Comparison of ENCODE assay signal across 8 mouse cellular contexts in the genomic region with DNA sequence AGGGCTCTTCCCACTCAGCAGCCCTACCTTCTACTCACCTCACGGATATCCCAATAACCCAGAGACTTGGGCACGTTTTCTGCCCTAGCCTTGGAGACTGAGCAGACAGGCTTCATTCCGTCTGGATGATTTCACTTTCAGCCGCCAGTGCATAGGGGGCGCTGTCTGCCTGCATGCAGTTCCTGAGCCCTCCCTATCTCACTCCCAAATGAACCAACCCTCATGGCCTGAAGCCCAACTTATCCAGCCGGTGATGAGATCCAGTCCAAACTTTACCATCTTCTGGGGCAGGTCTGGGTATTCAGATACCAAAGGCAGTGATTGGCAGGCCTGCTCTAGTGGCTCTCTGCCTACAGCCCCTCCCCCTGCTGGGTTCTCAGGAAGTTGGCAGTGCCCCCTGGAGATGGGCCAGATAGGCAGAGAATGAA. TPM values are rescaled to one million over a fixed set of nuclear protein-coding genes. Genes with fewer than 3 reads are reported as not detected.
DNase-seq lines count a peak whose midpoint lies in the region; ATAC-seq and TF ChIP-seq lines count a peak whose summit lies in the region.

No protein-coding gene starts in this region.

- H3K27me3 ChIP-seq in spleen, adult 2 months (ENCODE audit: control insufficient read depth, insufficient read depth, low read length), result no peaks in the 10 kb centered on the region
- peaks cover 2% of the 10 kb centered on the region; the same call in 1 of the 2 replicates for H3K27me3 ChIP-seq in liver, embryonic 12.5 days (replicated peaks)

- no peak overlapping the region for H3K27ac ChIP-seq in spleen, adult 2 months (ENCODE audit: insufficient read depth, low read length)
- H3K27ac ChIP-seq in liver, embryonic 12.5 days, result no peak overlapping the region

- H3K9me3 ChIP-seq in liver, embryonic 12.5 days (replicated peaks), result no peaks in the 10 kb centered on the region

- H3K4me1 ChIP-seq in spleen, adult 2 months (ENCODE audit: control insufficient read depth, insufficient read depth, insufficient read length), result no peaks in the 10 kb centered on the region
- 0 out of 2 replicates have a peak, but pooled peaks cover 5% of the 10 kb centered on the region for H3K4me1 ChIP-seq in liver, embryonic 12.5 days

- WGBS in spleen, adult 2 months, result 34% methylated on average over 6 of the region's 6 CpGs
- WGBS in liver, embryonic 12.5 days (ENCODE audit: insufficient replicate concordance), result 15% methylated on average over 6 of the region's 6 CpGs

- peak; percentile 33; the same call in 1 of the 2 replicates for TF ChIP-seq CTCF in spleen, adult 2 months (IDR thresholded peaks at IDR 0.05; ENCODE audit: extremely low read depth, insufficient read depth, insufficient read length, insufficient replicate concordance)

- TF ChIP-seq POLR2A in spleen, adult 2 months (IDR thresholded peaks at IDR 0.05; ENCODE audit: low read depth, low read length), result no peak

- no peaks in the 10 kb centered on the region for H3K36me3 ChIP-seq in spleen, adult 2 months (ENCODE audit: control insufficient read depth, insufficient read depth, low read length)
- H3K36me3 ChIP-seq in liver, embryonic 12.5 days, result no peaks in the 10 kb centered on the region

- no peak overlapping the region for H3K4me3 ChIP-seq in spleen, adult 2 months (ENCODE audit: extremely low read depth, insufficient read depth, insufficient read length)
- no peak overlapping the region for H3K4me3 ChIP-seq in liver, embryonic 12.5 days

- peak in 1 of 2 experiments; percentile 10 for DNase-seq in spleen, adult 2 months (ENCODE audit: low read depth in 1 of 2, low spot score in 2 of 2)
- no peak for DNase-seq in spleen, adult 12 weeks (ENCODE audit: low spot score)
- DNase-seq in cerebellum, postnatal 36 days, result peak; percentile 40 to 54
- DNase-seq in gastrocnemius, postnatal 4 days (ENCODE audit: low spot score in 2 of 2), result peak; percentile 43 to 77
- DNase-seq in kidney, adult 8-10 months, result peak; percentile 75 to 76
- peak; percentile 19 to 21 for DNase-seq in natural killer cell, adult 2 months (ENCODE audit: low spot score in 2 of 2)
- DNase-seq in thymus, postnatal 0 days (ENCODE audit: low spot score), result peak; percentile 26

- ATAC-seq in liver, embryonic 12.5 days, result 0 out of 2 replicates have a peak, but pooled peaks have one; percentile 37

- no peak overlapping the region for H3K4me2 ChIP-seq in liver, embryonic 12.5 days

- no peak overlapping the region for H3K9ac ChIP-seq in liver, embryonic 12.5 days

RNA-seq across cellular contexts. Expression of gene Gstm6, which starts 9.8 kb away (rescaled TPM):
- polyA plus RNA-seq in spleen, adult 2 months (2012; rRNA removed), result 0.15 TPM in 1 of 2 replicates, not detected in the other
- 1 to 10 TPM; 1.7 to 1.9 TPM for total RNA-seq in gastrocnemius, postnatal 4 days (2021)
- 7.1 and 7.5 TPM in 2 replicates for polyA plus RNA-seq in liver, embryonic 12.5 days (2016; fragmentation: Nextera tagmentation; extraction: Ambion mirVana)
- 2.5 and 3.1 TPM in 2 replicates for polyA plus RNA-seq in thymus, postnatal 0 days (2015; fragmentation: Nextera tagmentation; extraction: Ambion mirVana)

RNA-seq across cellular contexts. Expression of gene Gstm3, which starts 15.7 kb away (rescaled TPM):
- not detected in 2 replicates for polyA plus RNA-seq in spleen, adult 2 months (2012; rRNA removed)
- not detected for total RNA-seq in gastrocnemius, postnatal 4 days (2021)
- 7.9 and 10.0 TPM in 2 replicates for polyA plus RNA-seq in liver, embryonic 12.5 days (2016; fragmentation: Nextera tagmentation; extraction: Ambion mirVana)
- 1.6 and 1.8 TPM in 2 replicates for polyA plus RNA-seq in thymus, postnatal 0 days (2015; fragmentation: Nextera tagmentation; extraction: Ambion mirVana)

RNA-seq across cellular contexts. Expression of gene Gstm7, which starts 21.7 kb away (rescaled TPM):
- 1.1 and 1.4 TPM in 2 replicates for polyA plus RNA-seq in spleen, adult 2 months (2012; rRNA removed)
- 10 to 100 TPM in 1 of 2 experiments, 1 to 10 TPM in 1; 9.0 to 11.4 TPM for total RNA-seq in gastrocnemius, postnatal 4 days (2021)
- polyA plus RNA-seq in liver, embryonic 12.5 days (2016; fragmentation: Nextera tagmentation; extraction: Ambion mirVana), result 8.1 and 8.9 TPM in 2 replicates
- polyA plus RNA-seq in thymus, postnatal 0 days (2015; fragmentation: Nextera tagmentation; extraction: Ambion mirVana), result 1.5 and 2.1 TPM in 2 replicates

RNA-seq across cellular contexts. Expression of gene Gstm2, which starts 32.9 kb away (rescaled TPM):
- polyA plus RNA-seq in spleen, adult 2 months (2012; rRNA removed), result 16.9 and 20.2 TPM in 2 replicates
- 10 to 100 TPM; 46.5 to 48.8 TPM for total RNA-seq in gastrocnemius, postnatal 4 days (2021)
- polyA plus RNA-seq in liver, embryonic 12.5 days (2016; fragmentation: Nextera tagmentation; extraction: Ambion mirVana), result 7.6 and 7.8 TPM in 2 replicates
- polyA plus RNA-seq in thymus, postnatal 0 days (2015; fragmentation: Nextera tagmentation; extraction: Ambion mirVana), result 25.3 and 26.8 TPM in 2 replicates

RNA-seq across cellular contexts. Expression of gene Gstm5, which starts 57.7 kb away (rescaled TPM):
- polyA plus RNA-seq in spleen, adult 2 months (2012; rRNA removed), result 5.9 and 6.4 TPM in 2 replicates
- total RNA-seq in gastrocnemius, postnatal 4 days (2021), result 10 to 100 TPM; 49.2 to 51.0 TPM
- 121 and 124 TPM in 2 replicates for polyA plus RNA-seq in liver, embryonic 12.5 days (2016; fragmentation: Nextera tagmentation; extraction: Ambion mirVana)
- polyA plus RNA-seq in thymus, postnatal 0 days (2015; fragmentation: Nextera tagmentation; extraction: Ambion mirVana), result 14.4 and 14.9 TPM in 2 replicates
